Mouse (Mus musculus): Measurements from ENCODE around the gene Rpl24.

GRCm38 (mm10) chr16:55940781-55941180, 25.3 kb upstream of the Rpl24 start:
- TF ChIP-seq POLR2A (IDR thresholded peaks at IDR 0.05; ENCODE audit: low read depth, low read length): no peak
- no peak for TF ChIP-seq CTCF (IDR thresholded peaks at IDR 0.05; ENCODE audit: borderline replicate concordance, insufficient read depth, low read length)

Measured in embryonic fibroblast, embryonic 13.5 days (primary cell).